Mouse (Mus musculus) liver, embryonic 15.5 days (tissue): ENCODE measurements around the gene Nkain2. TPM values are rescaled to one million over a fixed set of nuclear protein-coding genes. Genes with fewer than 3 reads are reported as not detected.
A peak's percentile ranks its signal among the peaks of the same experiment; 100 is the strongest.

Source experiments
- ATAC-seq: fragments of 200-750 bp; cut with Nextera tagmentation; 2 replicates; pipeline ENCODE4 v1.8.0; 2017; ENCODE audit warnings: moderate number of reproducible peaks, mild to moderate bottlenecking, moderate library complexity; ENCODE audit not compliant: insufficient read depth
- H3K27ac ChIP-seq: fragments of 300-500 bp; sonication (generic); replicated peaks from 2 replicates; pipeline ENCODE4 v1.5.1; 2015; ENCODE audit warnings: mild to moderate bottlenecking, inconsistent platforms
- H3K27me3 ChIP-seq: fragments of 300-500 bp; sonication (generic); 2 replicates; pipeline ENCODE4 v1.6.1; 2015; ENCODE audit warnings: mild to moderate bottlenecking, inconsistent platforms
- H3K36me3 ChIP-seq: fragments of 300-500 bp; sonication (generic); replicated peaks from 2 replicates; pipeline ENCODE4 v1.6.1; 2015; ENCODE audit warnings: moderate library complexity, mild to moderate bottlenecking, inconsistent platforms
- H3K4me1 ChIP-seq: fragments of 300-500 bp; sonication (generic); replicated peaks from 2 replicates; pipeline ENCODE4 v1.6.1; 2015; ENCODE audit warnings: inconsistent platforms
- H3K4me2 ChIP-seq: fragments of 300-500 bp; sonication (generic); 2 replicates; pipeline ENCODE4 v1.6.1; 2015; ENCODE audit warnings: moderate library complexity, mild to moderate bottlenecking, inconsistent platforms
- H3K4me3 ChIP-seq: fragments of 300-500 bp; sonication (generic); replicated peaks from 2 replicates; pipeline ENCODE4 v1.5.1; 2015; ENCODE audit warnings: mild to moderate bottlenecking, inconsistent platforms
- H3K9ac ChIP-seq: fragments of 300-500 bp; sonication (generic); 2 replicates; pipeline ENCODE4 v1.6.1; 2015; ENCODE audit warnings: moderate library complexity, mild to moderate bottlenecking, inconsistent platforms
- H3K9me3 ChIP-seq: fragments of 300-500 bp; sonication (generic); replicated peaks from 2 replicates; pipeline ENCODE4 v1.6.1; 2016; ENCODE audit warnings: inconsistent platforms
- WGBS: fragments of 180-500 bp; shearing (Covaris S2); methylation state at CpG from one replicate; pipeline ENCODE4 v1.1.7; 2015; ENCODE audit warnings: mixed read lengths; ENCODE audit not compliant: insufficient replicate concordance; 5-methylcytosine and 5-hydroxymethylcytosine counted together
- polyA plus RNA-seq: library from polyadenylated mRNA; unstranded; fragments of >200 nt; fragmentation: Nextera tagmentation; extraction: Ambion mirVana; gene quantifications from 2 replicates; pipeline ENCODE4 v1.2.1, GENCODE M21; 2015

Nkain2 gene
- 0.12 TPM in 1 of 2 replicates, not detected in the other for polyA plus RNA-seq

DNA sequence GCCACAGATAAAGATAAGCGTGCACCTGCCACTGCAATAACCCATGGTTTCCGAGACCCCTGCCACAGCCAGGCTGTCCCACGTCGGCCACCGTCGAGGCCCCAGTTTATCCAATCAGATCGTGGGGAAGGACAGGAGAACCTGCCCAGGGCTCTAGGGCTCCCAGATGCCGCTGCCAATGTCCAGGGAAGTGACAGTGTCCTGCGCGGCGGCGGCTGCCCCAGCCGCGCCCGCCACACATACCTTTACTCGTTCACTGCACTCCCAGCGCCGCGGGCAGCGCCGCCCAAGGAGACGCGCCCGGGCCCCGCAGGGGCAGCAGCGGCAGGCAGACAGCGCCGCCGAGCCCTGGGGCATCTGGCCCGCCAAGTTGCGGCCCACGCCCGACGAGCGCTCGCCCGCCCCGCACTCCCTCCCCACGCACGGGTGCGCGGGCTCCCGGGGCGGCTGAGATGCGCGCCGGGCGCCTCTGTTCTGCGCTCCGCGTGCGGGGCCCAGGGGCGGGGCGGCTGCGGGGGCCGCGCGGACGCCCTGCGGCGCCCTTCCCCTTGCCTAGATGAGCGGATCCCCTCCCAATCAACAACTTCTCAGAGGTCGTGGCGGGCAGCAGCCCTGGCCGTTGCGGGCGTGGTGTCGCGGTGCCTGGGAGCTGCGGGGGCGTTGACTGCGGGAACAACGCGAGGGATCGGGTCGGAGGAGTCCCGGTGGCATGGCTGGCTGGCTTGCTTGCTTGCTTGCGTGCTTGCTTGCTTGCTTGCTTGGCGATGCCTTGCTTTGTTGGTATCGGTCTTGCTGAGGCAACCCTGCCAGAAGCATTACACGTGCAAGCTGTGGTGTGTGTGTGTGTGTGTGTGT, at the start of gene Nkain2:
Nkain2 (minus strand) TSS at position 811 of the 855 bp plus-strand sequence.
- Histone ChIP-seq H3K9me3 (no peaks in the 10 kb centered on the region), H3K36me3 (no peaks in the 10 kb centered on the region), H3K4me1 (no peaks in the 10 kb centered on the region), H3K9ac (no peak within 1 kb of the TSS), H3K27me3 (peaks cover 23% of the 10 kb centered on the region), H3K27ac (no peak within 1 kb of the TSS), H3K4me3 (peak within 1 kb of the TSS; percentile 40), H3K4me2 (peak within 1 kb of the TSS; percentile 59)
- WGBS = under 1% methylated on average over 80 of the region's 81 CpGs
- ATAC-seq = no peak

- Histone ChIP-seq H3K4me2 (no peak overlapping the region), H3K27me3 (no peaks in the 10 kb centered on the region), H3K9me3 (no peaks in the 10 kb centered on the region), H3K4me1 (no peaks in the 10 kb centered on the region), H3K27ac (no peak overlapping the region), H3K9ac (no peak overlapping the region), H3K4me3 (no peak overlapping the region), H3K36me3 (no peaks in the 10 kb centered on the region)
- 78% methylated on average over 3 of the region's 3 CpGs for whole genome bisulfite sequencing
- ATAC-seq = no peak
Observed at GRCm38 (mm10) chr10:32939853-32940252, 49.6 kb upstream of the Nkain2 start.

- Histone ChIP-seq H3K27me3 (peaks cover 14% of the 10 kb centered on the region), H3K9me3 (no peaks in the 10 kb centered on the region), H3K36me3 (no peaks in the 10 kb centered on the region), H3K4me2 (no peak overlapping the region), H3K4me3 (no peak overlapping the region), H3K27ac (no peak overlapping the region), H3K4me1 (no peaks in the 10 kb centered on the region), H3K9ac (no peak overlapping the region)
- ATAC-seq = no peak
Observed at GRCm38 (mm10) chr10:32895093-32895492, 4.8 kb upstream of the Nkain2 start.

GRCm38 (mm10) chr10:32890507-32891131, 357 bp upstream of the Nkain2 start:
- Histone ChIP-seq H3K4me3 (peak overlapping the region; percentile 40; the same call in 1 of the 2 replicates), H3K36me3 (no peaks in the 10 kb centered on the region), H3K4me2 (peak overlapping the region; percentile 59), H3K9me3 (no peaks in the 10 kb centered on the region), H3K27me3 (peaks cover 23% of the 10 kb centered on the region), H3K4me1 (no peaks in the 10 kb centered on the region), H3K9ac (no peak overlapping the region), H3K27ac (no peak overlapping the region)
- 2% methylated on average over 13 of the region's 13 CpGs for WGBS
- ATAC-seq = no peak

DNA sequence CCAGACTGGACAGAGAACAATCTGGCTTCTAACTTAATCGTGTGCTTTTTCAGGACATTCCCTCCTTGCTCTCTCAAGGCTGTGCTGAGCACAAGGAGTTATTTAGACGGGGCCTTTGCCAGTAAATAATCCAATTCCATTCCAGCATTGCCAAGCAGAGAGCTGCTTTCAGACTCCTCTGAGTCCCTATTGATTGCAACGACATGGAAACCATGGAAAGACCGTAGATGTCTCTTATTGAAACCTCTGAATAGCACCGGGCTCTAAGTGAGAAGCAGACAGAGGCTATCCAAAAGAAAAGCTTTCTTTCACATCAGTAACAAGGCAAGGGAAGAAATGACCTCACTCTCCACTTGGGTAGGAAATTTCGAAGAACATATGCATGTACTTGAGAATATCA, 8.3 kb downstream of the Nkain2 start:
- WGBS = 58% methylated on average over 6 of the region's 6 CpGs
- Histone ChIP-seq H3K36me3 (no peaks in the 10 kb centered on the region), H3K9ac (no peak overlapping the region), H3K9me3 (no peaks in the 10 kb centered on the region), H3K27me3 (no peaks in the 10 kb centered on the region), H3K4me1 (no peaks in the 10 kb centered on the region), H3K4me2 (no peak overlapping the region), H3K27ac (no peak overlapping the region), H3K4me3 (no peak overlapping the region)
- no peak for ATAC-seq

DNA sequence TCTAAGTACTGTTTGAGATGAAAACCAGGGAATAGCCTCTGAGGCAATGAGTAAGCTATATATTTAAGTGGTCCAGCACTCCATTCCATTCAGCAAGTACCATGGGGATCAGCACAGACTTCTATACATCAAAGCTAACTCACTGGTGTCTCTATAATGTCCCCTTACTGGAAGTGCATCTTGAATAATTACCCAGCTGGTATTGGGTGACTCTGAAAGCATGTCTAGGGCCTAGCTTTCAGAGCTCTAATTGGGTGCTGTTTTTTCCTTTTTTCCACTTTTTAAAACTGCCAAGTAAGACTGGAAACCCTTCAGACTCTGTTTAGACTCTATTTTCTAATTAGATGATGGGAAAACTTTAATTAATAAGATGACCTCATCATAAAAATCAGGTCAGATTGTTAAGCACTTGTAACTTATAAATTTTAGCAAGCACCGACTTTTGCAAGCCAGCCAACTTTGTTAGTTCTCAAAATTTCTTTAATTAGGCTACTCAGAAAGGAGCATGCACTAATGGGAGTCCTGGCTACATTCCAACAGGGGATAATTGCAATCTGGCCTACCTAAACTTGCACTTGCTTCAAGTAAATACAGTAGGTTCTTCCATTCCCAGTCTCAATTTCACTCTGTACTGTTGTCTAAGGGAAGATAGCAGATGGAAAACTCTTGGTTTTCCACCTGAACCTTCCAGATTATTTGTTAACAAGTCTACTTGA, 19.4 kb downstream of the Nkain2 start:
- Histone ChIP-seq H3K9me3 (no peaks in the 10 kb centered on the region), H3K4me3 (no peak overlapping the region), H3K4me2 (no peak overlapping the region), H3K36me3 (no peaks in the 10 kb centered on the region), H3K9ac (no peak overlapping the region), H3K4me1 (no peaks in the 10 kb centered on the region), H3K27ac (no peak overlapping the region), H3K27me3 (no peaks in the 10 kb centered on the region)
- no peak for ATAC-seq
- WGBS = 36% methylated on average over 1 of the region's 1 CpGs

GRCm38 (mm10) chr10:32869541-32869940, 20.7 kb downstream of the Nkain2 start:
- no peaks in the 10 kb centered on the region for H3K4me1 ChIP-seq
- no peak overlapping the region for H3K9ac ChIP-seq
- 29% methylated on average over 1 of the region's 1 CpGs for WGBS
- H3K27me3 ChIP-seq = no peaks in the 10 kb centered on the region
- no peak overlapping the region for H3K4me3 ChIP-seq
- ATAC-seq = no peak
- H3K27ac ChIP-seq = no peak overlapping the region
- no peaks in the 10 kb centered on the region for H3K36me3 ChIP-seq
- no peaks in the 10 kb centered on the region for H3K9me3 ChIP-seq
- no peak overlapping the region for H3K4me2 ChIP-seq

GRCm38 (mm10) chr10:32815210-32815883, 74.9 kb downstream of the Nkain2 start:
- 60% methylated on average over 4 of the region's 4 CpGs for WGBS
- no peak for ATAC-seq
- H3K4me3 ChIP-seq = no peak overlapping the region

GRCm38 (mm10) chr10:32796215-32796614, 94.0 kb downstream of the Nkain2 start:
- ATAC-seq = no peak
- Histone ChIP-seq H3K9ac (no peak overlapping the region), H3K36me3 (no peaks in the 10 kb centered on the region), H3K27me3 (no peaks in the 10 kb centered on the region), H3K4me2 (no peak overlapping the region), H3K4me3 (no peak overlapping the region), H3K4me1 (no peaks in the 10 kb centered on the region), H3K9me3 (no peaks in the 10 kb centered on the region), H3K27ac (no peak overlapping the region)
- 43% methylated on average over 2 of the region's 2 CpGs for WGBS

More at GRCm38 (mm10) chr10:32815210-32815883, 74.9 kb downstream of the Nkain2 start:
- H3K9ac ChIP-seq = no peak overlapping the region
- H3K27ac ChIP-seq = no peak overlapping the region
- H3K9me3 ChIP-seq = no peaks in the 10 kb centered on the region
- no peaks in the 10 kb centered on the region for H3K4me1 ChIP-seq
- no peaks in the 10 kb centered on the region for H3K27me3 ChIP-seq
- no peaks in the 10 kb centered on the region for H3K36me3 ChIP-seq
- no peak overlapping the region for H3K4me2 ChIP-seq

DNA sequence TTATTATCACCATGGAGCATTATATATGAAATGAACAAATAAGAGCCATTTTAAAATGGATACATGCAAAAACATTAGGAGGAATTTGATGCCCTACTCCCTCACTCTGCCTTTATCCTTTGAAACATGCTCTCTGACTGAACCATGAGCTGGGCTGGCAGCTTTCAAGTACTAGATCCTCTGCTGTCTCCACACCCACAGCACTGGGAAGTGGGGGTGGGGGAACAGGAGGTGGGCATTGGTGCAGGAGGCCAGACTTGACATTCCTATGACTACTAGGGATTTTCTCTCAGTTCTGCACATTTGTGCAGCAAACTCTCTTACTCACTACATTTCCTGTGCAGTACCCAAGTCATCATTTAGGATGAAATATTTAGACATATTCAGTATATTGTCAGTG, 99.7 kb downstream of the Nkain2 start:
- H3K4me3 ChIP-seq = no peak overlapping the region
- no peaks in the 10 kb centered on the region for H3K27me3 ChIP-seq
- H3K4me2 ChIP-seq = no peak overlapping the region
- ATAC-seq = no peak
- no peak overlapping the region for H3K27ac ChIP-seq
- H3K36me3 ChIP-seq = no peaks in the 10 kb centered on the region
- no peaks in the 10 kb centered on the region for H3K9me3 ChIP-seq
- H3K4me1 ChIP-seq = no peaks in the 10 kb centered on the region
- H3K9ac ChIP-seq = no peak overlapping the region
